Mouse (Mus musculus) liver, embryonic 18 days (tissue): ENCODE results near the gene Olfr1290. TPM values are rescaled to one million over a fixed set of nuclear protein-coding genes. Genes with fewer than 3 reads are reported as not detected.

Experiments
- polyA plus RNA-seq: library from polyadenylated mRNA; depleted of rRNA; stranded (reverse); fragments of >200 nt; gene quantifications from 2 replicates; pipeline ENCODE4 v1.2.3, GENCODE M21; 2012; rRNA removed

The Olfr1290 gene
- polyA plus RNA-seq, result not detected in 2 replicates

DNA sequence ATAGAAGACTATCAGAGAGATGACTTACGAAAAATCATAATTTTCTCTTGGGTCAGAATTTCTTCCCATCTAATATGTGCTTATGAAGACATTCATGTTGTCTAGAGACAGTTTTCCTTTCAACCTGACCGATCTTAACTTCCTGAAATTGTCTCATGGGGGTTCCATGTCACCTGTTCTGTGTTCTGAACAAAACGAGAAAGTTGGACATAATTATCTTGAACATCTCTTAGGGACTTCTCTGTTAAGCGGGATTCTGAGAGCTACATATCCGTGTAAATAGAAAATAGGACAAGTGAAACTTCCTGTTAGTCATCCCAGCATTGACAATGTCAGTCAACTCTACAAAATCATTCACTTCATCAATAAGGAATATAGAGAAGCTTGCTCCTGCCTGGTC, at the start of gene Olfr1290:
Olfr1290 (minus strand) TSS at position 101 of the 400 bp plus-strand sequence.

DNA sequence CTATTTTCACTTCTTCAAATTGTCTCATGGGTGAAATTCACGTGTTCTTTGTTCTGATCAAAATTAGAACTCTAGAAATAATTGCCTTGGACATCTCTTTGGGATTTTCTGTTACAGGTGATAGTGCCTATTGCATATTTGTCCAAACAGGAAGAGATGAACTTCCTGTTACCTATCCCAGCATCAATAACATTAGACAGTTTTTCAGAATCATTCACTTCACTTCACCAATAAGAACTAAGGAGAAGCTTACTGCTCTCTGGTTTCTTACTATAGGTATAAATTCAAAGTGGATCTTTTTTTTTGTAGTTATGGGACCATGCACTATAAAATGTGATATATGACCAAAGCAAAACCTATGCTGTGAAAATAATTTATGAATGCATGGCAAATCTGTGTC, 46.6 kb upstream of the Olfr1290 start, which contains the start of gene Olfr1294:
Olfr1294 (minus strand) TSS at position 101 of the 400 bp plus-strand sequence.

DNA sequence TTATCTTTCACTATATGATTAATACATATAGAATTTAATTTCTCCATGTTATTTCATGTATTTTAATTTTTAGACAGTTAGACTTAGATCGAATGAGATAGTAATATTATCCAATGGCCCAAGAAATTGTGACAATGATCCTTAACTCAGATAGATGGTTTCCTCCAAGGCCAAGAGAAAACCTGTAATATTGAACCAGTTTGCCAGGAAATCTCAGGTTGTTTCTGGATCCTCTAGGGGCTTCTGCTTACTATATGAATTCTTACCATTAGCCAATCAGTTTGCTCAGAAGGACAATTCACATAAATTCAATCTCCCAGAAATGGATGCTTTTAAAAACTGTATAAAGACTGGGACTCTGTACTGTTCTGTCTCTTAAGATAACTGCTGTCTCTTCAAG, 31.3 kb upstream of the Olfr1290 start, which contains the start of gene Olfr1293-ps:
Olfr1293-ps (plus strand) TSS at position 301 of the 400 bp plus-strand sequence.

DNA sequence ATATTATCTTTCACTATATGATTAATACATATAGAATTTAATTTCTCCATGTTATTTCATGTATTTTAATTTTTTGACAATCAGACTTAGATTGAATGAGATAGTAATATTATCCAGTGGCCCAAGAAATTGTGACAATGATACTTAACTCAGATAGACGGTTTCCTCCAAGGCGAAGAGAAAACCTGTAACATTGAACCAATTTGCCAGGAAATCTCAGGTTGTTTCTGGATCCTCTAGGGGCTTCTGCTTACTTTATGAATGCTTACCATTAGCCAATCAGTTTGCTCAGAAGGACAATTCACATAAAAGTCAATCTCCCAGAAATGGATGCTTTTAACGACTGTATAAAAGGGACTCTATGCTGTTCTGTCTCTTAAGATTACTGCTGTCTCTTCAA, 3.3 kb upstream of the Olfr1290 start, which contains the start of gene Olfr1291-ps1:
Olfr1291-ps1 (plus strand) TSS at position 301 of the 400 bp plus-strand sequence.

DNA sequence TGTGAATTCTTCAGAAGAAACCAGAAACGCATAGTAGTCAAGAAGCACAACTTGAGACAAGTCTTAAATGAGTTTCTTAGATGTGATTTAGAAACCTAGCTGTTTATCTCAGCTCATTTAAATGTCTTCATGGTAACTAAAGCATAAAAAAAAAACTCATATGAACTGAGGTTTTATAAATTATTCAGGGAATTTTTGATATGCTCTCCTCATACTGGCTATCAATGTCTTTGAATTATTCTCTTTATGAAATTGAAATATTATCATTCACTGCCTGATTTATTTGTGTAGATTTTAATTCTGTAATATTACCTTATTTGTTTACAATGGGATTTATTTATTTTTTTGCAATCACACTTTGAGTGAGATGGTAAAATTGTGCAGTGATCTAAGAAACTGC, 13.1 kb downstream of the Olfr1290 start, which contains the start of gene Olfr1289:
Olfr1289 (plus strand) TSS at position 301 of the 400 bp plus-strand sequence.

DNA sequence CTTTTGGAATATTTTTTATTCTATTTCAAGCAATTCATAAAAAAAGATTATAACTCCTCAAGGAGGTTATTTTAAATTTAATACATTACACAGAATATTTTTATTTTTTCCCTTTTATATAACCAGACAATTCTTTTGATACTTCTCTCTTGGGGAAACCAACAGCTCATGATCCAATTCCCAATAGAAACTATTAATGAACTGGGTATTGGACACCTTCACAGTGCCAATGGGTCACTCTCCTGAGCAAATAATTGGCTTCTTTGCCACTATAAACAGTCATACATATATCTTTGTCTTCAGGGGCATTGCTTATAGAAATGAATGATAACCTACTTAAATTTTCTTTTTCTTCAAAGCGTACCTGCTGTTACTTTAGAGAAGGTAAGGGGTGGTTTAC, 19.8 kb downstream of the Olfr1290 start, which contains the start of gene Olfr1288:
Olfr1288 (plus strand) TSS at position 301 of the 400 bp plus-strand sequence.

DNA sequence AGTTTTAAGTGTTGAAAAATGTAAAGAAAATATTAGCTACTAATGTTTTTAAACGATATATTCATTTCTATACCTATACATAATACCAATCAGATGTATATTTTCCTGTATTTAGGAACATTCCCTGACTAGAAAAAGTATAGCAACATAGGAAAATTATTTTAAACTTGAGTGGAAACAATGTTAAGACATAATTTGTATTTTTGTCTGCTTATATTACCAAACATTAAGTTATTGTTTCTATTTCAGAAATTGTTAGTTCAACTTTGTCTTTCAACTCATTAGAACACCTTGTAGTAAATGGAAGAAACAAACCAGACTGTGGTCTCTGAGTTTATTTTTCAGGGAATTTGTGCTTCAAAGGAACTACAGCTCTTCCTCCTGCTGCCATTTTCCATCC, 44.8 kb downstream of the Olfr1290 start, which contains the start of gene Olfr1287:
Olfr1287 (plus strand) TSS at position 301 of the 400 bp plus-strand sequence.

Other genes starting within 250 kb of the Olfr1290 start
- gene Olfr1276, start 239.3 kb downstream of the Olfr1290 start, polyA plus RNA-seq, result not detected in 2 replicates
- not detected in 2 replicates for gene Olfr1277, start 219.7 kb downstream of the Olfr1290 start, polyA plus RNA-seq
- gene Olfr1278, start 203.7 kb downstream of the Olfr1290 start, polyA plus RNA-seq, result not detected in 2 replicates
- gene Olfr1279, start 193.2 kb downstream of the Olfr1290 start, polyA plus RNA-seq, result not detected in 2 replicates
- not detected in 2 replicates for gene Olfr1280, start 179.8 kb downstream of the Olfr1290 start, polyA plus RNA-seq
- gene Olfr1281, start 167.3 kb downstream of the Olfr1290 start, polyA plus RNA-seq, result not detected in 2 replicates
- not detected in 2 replicates for gene Olfr1282, start 157.8 kb downstream of the Olfr1290 start, polyA plus RNA-seq
- gene Olfr1283, start 127.0 kb downstream of the Olfr1290 start, polyA plus RNA-seq, result not detected in 2 replicates
- not detected in 2 replicates for gene Olfr1284, start 118.3 kb downstream of the Olfr1290 start, polyA plus RNA-seq
- gene Olfr1286, start 70.7 kb downstream of the Olfr1290 start, polyA plus RNA-seq, result not detected in 2 replicates
- not detected in 2 replicates for gene Olfr1287, start 44.7 kb downstream of the Olfr1290 start, polyA plus RNA-seq
- not detected in 2 replicates for gene Olfr1288, start 19.7 kb downstream of the Olfr1290 start, polyA plus RNA-seq
- gene Olfr1289, start 13.0 kb downstream of the Olfr1290 start, polyA plus RNA-seq, result not detected in 2 replicates
- not detected in 2 replicates for gene Olfr1291-ps1, start 3.4 kb upstream of the Olfr1290 start, polyA plus RNA-seq
- not detected in 2 replicates for gene Olfr1293-ps, start 31.4 kb upstream of the Olfr1290 start, polyA plus RNA-seq
- gene Olfr1294, start 46.5 kb upstream of the Olfr1290 start, polyA plus RNA-seq, result not detected in 2 replicates
- gene Olfr1295, start 75.9 kb upstream of the Olfr1290 start, polyA plus RNA-seq, result not detected in 2 replicates
- gene Olfr1297, start 132.7 kb upstream of the Olfr1290 start, polyA plus RNA-seq, result not detected in 2 replicates
- not detected in 2 replicates for gene Olfr1298, start 155.4 kb upstream of the Olfr1290 start, polyA plus RNA-seq
- not detected in 2 replicates for gene Olfr1299, start 167.6 kb upstream of the Olfr1290 start, polyA plus RNA-seq